ENCODE assay signal across 9 mouse cellular contexts in the genomic region with DNA sequence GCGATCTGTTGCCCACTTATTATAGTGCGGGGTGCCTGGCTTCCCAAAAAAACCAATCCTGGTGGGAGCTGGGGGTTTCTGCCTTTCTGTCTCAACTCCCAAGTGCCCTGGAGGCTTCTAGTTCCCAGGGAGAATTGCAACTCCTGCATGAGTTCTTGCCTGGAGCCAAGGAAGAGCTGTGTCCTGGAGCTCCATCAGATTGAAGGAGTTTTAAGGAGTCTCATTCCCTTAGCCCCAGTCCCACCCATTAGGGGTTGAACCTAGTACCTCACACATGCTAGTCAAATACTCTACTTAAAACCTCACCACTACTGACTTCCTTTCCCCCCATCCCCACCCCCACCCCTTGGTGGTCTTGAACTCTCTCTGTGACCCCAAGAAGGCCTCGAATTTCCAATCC. TPM values are rescaled to one million over a fixed set of nuclear protein-coding genes. Genes with fewer than 3 reads are reported as not detected.
DNase-seq lines count a peak whose midpoint lies in the region; ATAC-seq and TF ChIP-seq lines count a peak whose summit lies in the region.
"Had no signal": no experiment of that assay in that cellular context is flagged by ENCODE, and none has a peak within 500 bp of the region (broad histone marks: within the 10 kb centered on the region; RNA-seq: fewer than 3 reads in every experiment).

No protein-coding gene starts in this region.

- WGBS in heart, embryonic 14.5 days, result 37% methylated on average over 3 of the region's 3 CpGs
- 83% methylated on average over 3 of the region's 3 CpGs for WGBS in midbrain, embryonic 13.5 days
- 73% methylated on average over 3 of the region's 3 CpGs for WGBS in midbrain, embryonic 15.5 days
- WGBS in limb, embryonic 12.5 days, result 62% methylated on average over 3 of the region's 3 CpGs
- WGBS in stomach, postnatal 0 days, result 50% methylated on average over 3 of the region's 3 CpGs

- no peaks in the 10 kb centered on the region for H3K27me3 ChIP-seq in heart, embryonic 14.5 days (ENCODE audit: control insufficient read depth, insufficient read depth, low read length)
- no peaks in the 10 kb centered on the region for H3K27me3 ChIP-seq in midbrain, embryonic 13.5 days
- no peaks in the 10 kb centered on the region for H3K27me3 ChIP-seq in midbrain, embryonic 15.5 days (replicated peaks)
- H3K27me3 ChIP-seq in limb, embryonic 12.5 days, result no peaks in the 10 kb centered on the region
- H3K27me3 ChIP-seq in stomach, postnatal 0 days (ENCODE audit: control insufficient read depth, insufficient read depth, low read length), result no peaks in the 10 kb centered on the region

- H3K9ac ChIP-seq in heart, embryonic 14.5 days (ENCODE audit: low read length), result peak overlapping the region; percentile 92
- H3K9ac ChIP-seq in midbrain, embryonic 13.5 days (replicated peaks), result no peak overlapping the region
- H3K9ac ChIP-seq in midbrain, embryonic 15.5 days, result no peak overlapping the region
- no peak overlapping the region for H3K9ac ChIP-seq in limb, embryonic 12.5 days (replicated peaks)
- peak overlapping the region; percentile 75; the same call in 1 of the 2 replicates for H3K9ac ChIP-seq in stomach, postnatal 0 days (ENCODE audit: low read length)

- peak overlapping the region; percentile 74 for H3K4me2 ChIP-seq in heart, embryonic 14.5 days (ENCODE audit: low read length)
- peak overlapping the region; percentile 59 for H3K4me2 ChIP-seq in midbrain, embryonic 13.5 days (replicated peaks)
- H3K4me2 ChIP-seq in midbrain, embryonic 15.5 days, result no peak overlapping the region
- peak overlapping the region; percentile 66 for H3K4me2 ChIP-seq in limb, embryonic 12.5 days
- peak overlapping the region; percentile 71 for H3K4me2 ChIP-seq in stomach, postnatal 0 days (replicated peaks; ENCODE audit: low read depth)

- TF ChIP-seq EP300 in stomach, postnatal 0 days (optimal IDR thresholded peaks at IDR 0.05), result no peak

- no peak for ATAC-seq in heart, embryonic 14.5 days (ENCODE audit: insufficient number of reproducible peaks, insufficient read depth, low FRiP score, low read depth)
- no peak for ATAC-seq in midbrain, embryonic 13.5 days
- ATAC-seq in midbrain, embryonic 15.5 days (replicated peaks), result no peak
- no peak for ATAC-seq in limb, embryonic 12.5 days (ENCODE audit: insufficient number of reproducible peaks, insufficient read depth, low FRiP score, low TSS enrichment, low read depth)
- no peak for ATAC-seq in stomach, postnatal 0 days (ENCODE audit: low FRiP score, low TSS enrichment)

- H3K27ac ChIP-seq in heart, embryonic 14.5 days (replicated peaks in 1 of 2; ENCODE audit: control insufficient read depth in 1 of 2, insufficient read depth in 1 of 2, low read depth in 2 of 2, low read length in 2 of 2), result peak overlapping the region; percentile 91 to 97
- H3K27ac ChIP-seq in midbrain, embryonic 13.5 days, result no peak overlapping the region
- no peak overlapping the region for H3K27ac ChIP-seq in midbrain, embryonic 15.5 days
- peak overlapping the region; percentile 29; the same call in 1 of the 2 replicates for H3K27ac ChIP-seq in limb, embryonic 12.5 days
- H3K27ac ChIP-seq in stomach, postnatal 0 days (replicated peaks), result peak overlapping the region; percentile 96

- peaks cover 34% of the 10 kb centered on the region for H3K36me3 ChIP-seq in heart, embryonic 14.5 days (ENCODE audit: control insufficient read depth, insufficient read depth, low read length)
- H3K36me3 ChIP-seq in midbrain, embryonic 13.5 days, result peaks cover 26% of the 10 kb centered on the region
- H3K36me3 ChIP-seq in midbrain, embryonic 15.5 days (replicated peaks), result peaks cover 7% of the 10 kb centered on the region
- peaks cover 21% of the 10 kb centered on the region for H3K36me3 ChIP-seq in limb, embryonic 12.5 days
- peaks cover 3% of the 10 kb centered on the region; the same call in 1 of the 2 replicates for H3K36me3 ChIP-seq in stomach, postnatal 0 days (ENCODE audit: control insufficient read depth, insufficient read depth, low read length)

- no peaks in the 10 kb centered on the region for H3K9me3 ChIP-seq in heart, embryonic 14.5 days (ENCODE audit: control insufficient read depth, low read length)
- H3K9me3 ChIP-seq in midbrain, embryonic 13.5 days, result no peaks in the 10 kb centered on the region
- H3K9me3 ChIP-seq in midbrain, embryonic 15.5 days, result no peaks in the 10 kb centered on the region
- no peaks in the 10 kb centered on the region for H3K9me3 ChIP-seq in limb, embryonic 12.5 days
- H3K9me3 ChIP-seq in stomach, postnatal 0 days (ENCODE audit: control insufficient read depth, low read length), result no peaks in the 10 kb centered on the region

- peak overlapping the region; percentile 73 to 91 for H3K4me3 ChIP-seq in heart, embryonic 14.5 days (ENCODE audit: control insufficient read depth in 1 of 2, insufficient read depth in 1 of 2, low read depth in 1 of 2, low read length in 2 of 2)
- no peak overlapping the region for H3K4me3 ChIP-seq in midbrain, embryonic 13.5 days (replicated peaks)
- no peak overlapping the region for H3K4me3 ChIP-seq in midbrain, embryonic 15.5 days
- H3K4me3 ChIP-seq in limb, embryonic 12.5 days (replicated peaks), result peak overlapping the region; percentile 43
- H3K4me3 ChIP-seq in stomach, postnatal 0 days (ENCODE audit: low read depth, low read length), result peak overlapping the region; percentile 65

- intact Hi-C loops in heart, postnatal 14 days (cut with DNase I), result no loop called here

- H3K4me1 ChIP-seq in heart, embryonic 14.5 days (ENCODE audit: control insufficient read depth in 2 of 2, insufficient read depth in 2 of 2, low read length in 2 of 2), result peaks cover 18 to 34% of the 10 kb centered on the region in 2 experiments
- H3K4me1 ChIP-seq in midbrain, embryonic 13.5 days (replicated peaks), result peaks cover 34% of the 10 kb centered on the region
- H3K4me1 ChIP-seq in midbrain, embryonic 15.5 days, result peaks cover 30% of the 10 kb centered on the region
- H3K4me1 ChIP-seq in limb, embryonic 12.5 days (replicated peaks), result peaks cover 39% of the 10 kb centered on the region
- no peaks in the 10 kb centered on the region; the same call in 1 of the 2 replicates for H3K4me1 ChIP-seq in stomach, postnatal 0 days (replicated peaks; ENCODE audit: control insufficient read depth, insufficient read depth)

- no peak for TF ChIP-seq CTCF in stomach, postnatal 0 days (IDR thresholded peaks at IDR 0.05; ENCODE audit: low read depth)

- no peak for DNase-seq in heart, postnatal 14 days
- DNase-seq in stomach, postnatal 0 days (ENCODE audit: low spot score), result no peak
- DNase-seq in left cerebral cortex, adult 11 months (ENCODE audit: low spot score), result no peak
- DNase-seq in cerebellum, postnatal 36 days, result no peak

RNA-seq across cellular contexts. Expression of gene Prkcg, which starts 2.8 kb away (rescaled TPM):
- polyA plus RNA-seq in heart, embryonic 14.5 days (2014; fragmentation: Nextera tagmentation; extraction: Ambion mirVana), result 0.28 and 0.59 TPM in 2 replicates
- 1 to 10 TPM; 3.2 to 3.5 TPM for total RNA-seq in heart, postnatal 14 days (2021)
- polyA plus RNA-seq in midbrain, embryonic 13.5 days (2015; fragmentation: Nextera tagmentation; extraction: Ambion mirVana), result 0.66 and 1.7 TPM in 2 replicates
- 2.3 and 2.4 TPM in 2 replicates for polyA plus RNA-seq in midbrain, embryonic 15.5 days (2015; fragmentation: Nextera tagmentation; extraction: Ambion mirVana)
- polyA plus RNA-seq in limb, embryonic 12.5 days (2016; fragmentation: Nextera tagmentation; extraction: Ambion mirVana), result 3.8 TPM in 1 of 2 replicates, not detected in the other
- polyA plus RNA-seq in stomach, postnatal 0 days (2015; fragmentation: Nextera tagmentation; extraction: Ambion mirVana), result 0.13 and 0.24 TPM in 2 replicates

RNA-seq across cellular contexts. Expression of gene Myadm, which starts 2.9 kb away (rescaled TPM):
- 220 and 248 TPM in 2 replicates for polyA plus RNA-seq in heart, embryonic 14.5 days (2014; fragmentation: Nextera tagmentation; extraction: Ambion mirVana)
- 100 to 1,000 TPM; 196 to 216 TPM for total RNA-seq in heart, postnatal 14 days (2021)
- 21.8 and 23.8 TPM in 2 replicates for polyA plus RNA-seq in midbrain, embryonic 13.5 days (2015; fragmentation: Nextera tagmentation; extraction: Ambion mirVana)
- 33.3 and 34.5 TPM in 2 replicates for polyA plus RNA-seq in midbrain, embryonic 15.5 days (2015; fragmentation: Nextera tagmentation; extraction: Ambion mirVana)
- 24.9 and 29.3 TPM in 2 replicates for polyA plus RNA-seq in limb, embryonic 12.5 days (2016; fragmentation: Nextera tagmentation; extraction: Ambion mirVana)
- 94.0 and 97.7 TPM in 2 replicates for polyA plus RNA-seq in stomach, postnatal 0 days (2015; fragmentation: Nextera tagmentation; extraction: Ambion mirVana)

RNA-seq across cellular contexts. Expression of gene Cacng7, which starts 41.0 kb away (rescaled TPM):
- 0.39 and 0.88 TPM in 2 replicates for polyA plus RNA-seq in heart, embryonic 14.5 days (2014; fragmentation: Nextera tagmentation; extraction: Ambion mirVana)
- total RNA-seq in heart, postnatal 14 days (2021), result 1 to 10 TPM; 5.3 to 5.6 TPM
- polyA plus RNA-seq in midbrain, embryonic 13.5 days (2015; fragmentation: Nextera tagmentation; extraction: Ambion mirVana), result 4.3 and 5.2 TPM in 2 replicates
- 4.0 TPM in 2 replicates for polyA plus RNA-seq in midbrain, embryonic 15.5 days (2015; fragmentation: Nextera tagmentation; extraction: Ambion mirVana)
- 3.0 and 3.1 TPM in 2 replicates for polyA plus RNA-seq in limb, embryonic 12.5 days (2016; fragmentation: Nextera tagmentation; extraction: Ambion mirVana)
- 0.69 and 0.79 TPM in 2 replicates for polyA plus RNA-seq in stomach, postnatal 0 days (2015; fragmentation: Nextera tagmentation; extraction: Ambion mirVana)

RNA-seq across cellular contexts. Expression of gene Nlrp12, which starts 42.2 kb away (rescaled TPM):
- 0.04 TPM in 1 of 2 replicates, not detected in the other for polyA plus RNA-seq in heart, embryonic 14.5 days (2014; fragmentation: Nextera tagmentation; extraction: Ambion mirVana)
- total RNA-seq in heart, postnatal 14 days (2021), result not detected
- polyA plus RNA-seq in midbrain, embryonic 13.5 days (2015; fragmentation: Nextera tagmentation; extraction: Ambion mirVana), result not detected in 2 replicates
- polyA plus RNA-seq in midbrain, embryonic 15.5 days (2015; fragmentation: Nextera tagmentation; extraction: Ambion mirVana), result 0.05 TPM in 2 replicates
- not detected in 2 replicates for polyA plus RNA-seq in limb, embryonic 12.5 days (2016; fragmentation: Nextera tagmentation; extraction: Ambion mirVana)
- 0.01 TPM in 1 of 2 replicates, not detected in the other for polyA plus RNA-seq in stomach, postnatal 0 days (2015; fragmentation: Nextera tagmentation; extraction: Ambion mirVana)
- polyA plus RNA-seq: large intestine, adult 2 months had no signal

Comparison
In these comparisons a context has a peak if more than half of its experiments do, and no peak if none do; other contexts are left out.
1. H3K27ac ChIP-seq: peak in heart, embryonic 14.5 days (2 of 2), limb, embryonic 12.5 days (single experiment) and stomach, postnatal 0 days (single experiment); none in midbrain, embryonic 13.5 days (single experiment) and midbrain, embryonic 15.5 days (single experiment).
2. H3K4me3 ChIP-seq: peak in heart, embryonic 14.5 days (2 of 2), limb, embryonic 12.5 days (single experiment) and stomach, postnatal 0 days (single experiment); none in midbrain, embryonic 13.5 days (single experiment) and midbrain, embryonic 15.5 days (single experiment).
3. H3K9ac ChIP-seq: peak in heart, embryonic 14.5 days (single experiment) and stomach, postnatal 0 days (single experiment); none in midbrain, embryonic 13.5 days (single experiment), midbrain, embryonic 15.5 days (single experiment) and limb, embryonic 12.5 days (single experiment).